Mouse (Mus musculus): ENCODE data around the gene Prps1l1.

- TF ChIP-seq POLR2A (IDR thresholded peaks at IDR 0.05; ENCODE audit: low read depth, low read length) (no peak), CTCF (IDR thresholded peaks at IDR 0.05; ENCODE audit: extremely low read depth, insufficient read depth, insufficient read length, insufficient replicate concordance) (no peak)
These were observed at the start of gene Prps1l1 for GRCm38 (mm10) chr12:34984461-34984860.
